Mouse (Mus musculus) liver, embryonic 13.5 days (tissue): ENCODE results near the gene Soat1. TPM values are rescaled to one million over a fixed set of nuclear protein-coding genes. Genes with fewer than 3 reads are reported as not detected.
"Not testable (repeated sequence)": the region's sequence is repeated elsewhere in the genome, so short reads cannot be mapped to it uniquely, and the experiment has no call there.

ENCODE experiments used
- ATAC-seq: fragments of 200-750 bp; cut with Nextera tagmentation; 2 replicates; pipeline ENCODE4 v1.8.0; 2017; ENCODE audit warnings: low read depth, mild to moderate bottlenecking, moderate number of reproducible peaks, moderate library complexity
- DNase-seq: peaks from one replicate; pipeline ENCODE4 v3.0.0; 2022
- H3K27ac ChIP-seq: fragments of 300-500 bp; sonication (generic); 2 replicates; pipeline ENCODE4 v1.5.1; 2015; ENCODE audit warnings: moderate library complexity, mild to moderate bottlenecking, inconsistent platforms
- H3K27me3 ChIP-seq: fragments of 300-500 bp; sonication (generic); 2 replicates; pipeline ENCODE4 v1.6.1; 2015; ENCODE audit warnings: mild to moderate bottlenecking, inconsistent platforms
- H3K36me3 ChIP-seq: fragments of 300-500 bp; sonication (generic); 2 replicates; pipeline ENCODE4 v1.6.1; 2015; ENCODE audit warnings: mild to moderate bottlenecking, inconsistent platforms
- H3K4me1 ChIP-seq: fragments of 300-500 bp; sonication (generic); replicated peaks from 2 replicates; pipeline ENCODE4 v1.6.1; 2015; ENCODE audit warnings: inconsistent platforms
- H3K4me2 ChIP-seq: fragments of 300-500 bp; sonication (generic); 2 replicates; pipeline ENCODE4 v1.6.1; 2015; ENCODE audit warnings: inconsistent platforms, mild to moderate bottlenecking, moderate library complexity
- H3K4me3 ChIP-seq: fragments of 300-500 bp; sonication (generic); replicated peaks from 2 replicates; pipeline ENCODE4 v1.5.1; 2015; ENCODE audit warnings: mild to moderate bottlenecking, inconsistent platforms
- H3K9ac ChIP-seq: fragments of 300-500 bp; sonication (generic); 2 replicates; pipeline ENCODE4 v1.6.1; 2015; ENCODE audit warnings: mild to moderate bottlenecking, inconsistent platforms
- H3K9me3 ChIP-seq: fragments of 300-500 bp; sonication (generic); replicated peaks from 2 replicates; pipeline ENCODE4 v1.6.1; 2016; ENCODE audit warnings: inconsistent platforms
- whole genome bisulfite sequencing: fragments of 180-500 bp; shearing (Covaris S2); methylation state at CpG from one replicate; pipeline ENCODE4 v1.1.7; 2015; ENCODE audit not compliant: insufficient replicate concordance; 5-methylcytosine and 5-hydroxymethylcytosine counted together
- polyA plus RNA-seq: library from polyadenylated mRNA; unstranded; fragments of >200 nt; fragmentation: Nextera tagmentation; extraction: Ambion mirVana; gene quantifications from 2 replicates; pipeline ENCODE4 v1.2.1, GENCODE M21; 2015

Soat1 gene
- polyA plus RNA-seq, result 16.1 and 18.3 TPM in 2 replicates

- peak; percentile 91 for ATAC-seq
- peaks cover 37% of the 10 kb centered on the region for H3K4me1 ChIP-seq
- 1% methylated on average over 46 of the region's 46 CpGs for WGBS
- peak within 1 kb of the TSS; percentile 62 for H3K27ac ChIP-seq
- H3K36me3 ChIP-seq, result 0 out of 2 replicates have a peak, but pooled peaks cover 2% of the 10 kb centered on the region
- H3K9me3 ChIP-seq, result no peaks in the 10 kb centered on the region
- H3K9ac ChIP-seq, result peak within 1 kb of the TSS; percentile 68
- H3K4me2 ChIP-seq, result peak within 1 kb of the TSS; percentile 81
- DNase-seq, result peak; percentile 83
- peak within 1 kb of the TSS; percentile 69 for H3K4me3 ChIP-seq
- H3K27me3 ChIP-seq, result peaks cover 19% of the 10 kb centered on the region
Measured at GRCm38 (mm10) chr1:156473961-156474503, at the start of gene Soat1. Gene Soat1, minus strand, starts transcription at chr1:156474331.

- H3K4me3 ChIP-seq, H3K4me1 ChIP-seq, H3K27ac ChIP-seq, H3K4me2 ChIP-seq, H3K9me3 ChIP-seq, H3K27me3 ChIP-seq, DNase-seq, H3K9ac ChIP-seq, H3K36me3 ChIP-seq: not testable (repeated sequence)
- 85% methylated on average over 22 of the region's 22 CpGs for WGBS
- ATAC-seq, result peak; percentile 77
Measured at GRCm38 (mm10) chr1:156523842-156524241, 49.7 kb upstream of the Soat1 start, which contains the start of gene Gm10031. Gene Gm10031, plus strand, starts transcription at chr1:156524012.

- H3K27me3 ChIP-seq, result no peaks in the 10 kb centered on the region
- DNase-seq, result no peak
- no peak overlapping the region for H3K4me2 ChIP-seq
- 58% methylated on average over 15 of the region's 15 CpGs for WGBS
- H3K4me3 ChIP-seq, result no peak overlapping the region
- H3K9ac ChIP-seq, result no peak overlapping the region
- H3K9me3 ChIP-seq, result no peaks in the 10 kb centered on the region
- H3K36me3 ChIP-seq, result no peaks in the 10 kb centered on the region
- ATAC-seq, result no peak
- no peak overlapping the region for H3K27ac ChIP-seq
- H3K4me1 ChIP-seq, result no peaks in the 10 kb centered on the region
Measured at GRCm38 (mm10) chr1:156521796-156522517, 47.8 kb upstream of the Soat1 start.

- ATAC-seq (no peak), DNase-seq (no peak)
- no peak overlapping the region for H3K4me3 ChIP-seq
- no peak overlapping the region for H3K27ac ChIP-seq
- 51% methylated on average over 3 of the region's 3 CpGs for WGBS
- no peaks in the 10 kb centered on the region for H3K4me1 ChIP-seq
- no peak overlapping the region for H3K4me2 ChIP-seq
- no peaks in the 10 kb centered on the region for H3K9me3 ChIP-seq
- H3K9ac ChIP-seq, result no peak overlapping the region
- H3K36me3 ChIP-seq, result no peaks in the 10 kb centered on the region
- no peaks in the 10 kb centered on the region for H3K27me3 ChIP-seq
Measured at GRCm38 (mm10) chr1:156520136-156520780, 46.1 kb upstream of the Soat1 start.

- 64% methylated on average over 3 of the region's 3 CpGs for WGBS
- no peaks in the 10 kb centered on the region for H3K4me1 ChIP-seq
- no peak overlapping the region for H3K9ac ChIP-seq
- no peaks in the 10 kb centered on the region for H3K36me3 ChIP-seq
- no peaks in the 10 kb centered on the region for H3K9me3 ChIP-seq
- no peak overlapping the region for H3K4me2 ChIP-seq
- H3K27me3 ChIP-seq, result no peaks in the 10 kb centered on the region
- H3K27ac ChIP-seq, result no peak overlapping the region
- ATAC-seq (no peak), DNase-seq (no peak)
- no peak overlapping the region for H3K4me3 ChIP-seq
Measured at GRCm38 (mm10) chr1:156507753-156508152, 33.6 kb upstream of the Soat1 start.

GRCm38 (mm10) chr1:156505901-156506300 lies 31.8 kb upstream of the Soat1 start:
- no peaks in the 10 kb centered on the region for H3K9me3 ChIP-seq
- no peak overlapping the region for H3K4me3 ChIP-seq
- H3K4me2 ChIP-seq, result no peak overlapping the region
- H3K9ac ChIP-seq, result no peak overlapping the region
- WGBS, result 70% methylated on average over 2 of the region's 2 CpGs
- H3K4me1 ChIP-seq, result no peaks in the 10 kb centered on the region
- H3K27ac ChIP-seq, result no peak overlapping the region
- no peaks in the 10 kb centered on the region for H3K27me3 ChIP-seq
- H3K36me3 ChIP-seq, result no peaks in the 10 kb centered on the region
- DNase-seq (no peak), ATAC-seq (no peak)

GRCm38 (mm10) chr1:156504945-156505523 lies 30.9 kb upstream of the Soat1 start:
- Histone ChIP-seq H3K4me3 (no peak overlapping the region), H3K9ac (no peak overlapping the region), H3K36me3 (no peaks in the 10 kb centered on the region), H3K27ac (no peak overlapping the region), H3K27me3 (no peaks in the 10 kb centered on the region), H3K4me1 (no peaks in the 10 kb centered on the region), H3K9me3 (no peaks in the 10 kb centered on the region), H3K4me2 (no peak overlapping the region)
- ATAC-seq (no peak), DNase-seq (no peak)
- WGBS, result 48% methylated on average over 5 of the region's 5 CpGs

- Histone ChIP-seq H3K27ac (no peak overlapping the region), H3K4me2 (no peak overlapping the region), H3K36me3 (no peaks in the 10 kb centered on the region), H3K27me3 (no peaks in the 10 kb centered on the region), H3K9me3 (no peaks in the 10 kb centered on the region), H3K9ac (no peak overlapping the region), H3K4me1 (no peaks in the 10 kb centered on the region), H3K4me3 (no peak overlapping the region)
- 68% methylated on average over 5 of the region's 5 CpGs for WGBS
- ATAC-seq, result no peak
- no peak for DNase-seq
Measured at GRCm38 (mm10) chr1:156496910-156497309, 22.8 kb upstream of the Soat1 start.

GRCm38 (mm10) chr1:156495025-156495424 lies 20.9 kb upstream of the Soat1 start:
- no peaks in the 10 kb centered on the region for H3K9me3 ChIP-seq

GRCm38 (mm10) chr1:156491226-156491796 lies 17.2 kb upstream of the Soat1 start:
- H3K9ac ChIP-seq, result no peak overlapping the region
- H3K4me3 ChIP-seq, result no peak overlapping the region
- no peaks in the 10 kb centered on the region for H3K4me1 ChIP-seq
- H3K27ac ChIP-seq, result no peak overlapping the region
- DNase-seq (no peak), ATAC-seq (no peak)
- no peaks in the 10 kb centered on the region for H3K9me3 ChIP-seq
- WGBS, result 43% methylated on average over 4 of the region's 4 CpGs
- H3K4me2 ChIP-seq, result no peak overlapping the region
- H3K27me3 ChIP-seq, result no peaks in the 10 kb centered on the region
- no peaks in the 10 kb centered on the region for H3K36me3 ChIP-seq

More at GRCm38 (mm10) chr1:156495025-156495424, 20.9 kb upstream of the Soat1 start:
- H3K4me3 ChIP-seq, result no peak overlapping the region
- no peaks in the 10 kb centered on the region for H3K4me1 ChIP-seq
- DNase-seq (no peak), ATAC-seq (no peak)
- no peak overlapping the region for H3K27ac ChIP-seq
- no peaks in the 10 kb centered on the region for H3K27me3 ChIP-seq
- no peaks in the 10 kb centered on the region for H3K36me3 ChIP-seq
- no peak overlapping the region for H3K4me2 ChIP-seq
- 74% methylated on average over 8 of the region's 8 CpGs for WGBS
- H3K9ac ChIP-seq, result no peak overlapping the region

GRCm38 (mm10) chr1:156488031-156488430 lies 13.9 kb upstream of the Soat1 start:
- no peaks in the 10 kb centered on the region for H3K9me3 ChIP-seq
- DNase-seq, result no peak
- no peaks in the 10 kb centered on the region for H3K36me3 ChIP-seq
- no peak overlapping the region for H3K4me2 ChIP-seq
- no peak for ATAC-seq
- WGBS, result 72% methylated on average over 5 of the region's 5 CpGs
- H3K9ac ChIP-seq, result no peak overlapping the region
- H3K27ac ChIP-seq, result no peak overlapping the region
- H3K4me3 ChIP-seq, result no peak overlapping the region
- no peaks in the 10 kb centered on the region for H3K27me3 ChIP-seq
- H3K4me1 ChIP-seq, result no peaks in the 10 kb centered on the region
